Mouse (Mus musculus) megakaryocyte progenitor cell, adult 5-6 weeks (primary cell): ENCODE measurements around the gene Gm20388. TPM values are rescaled to one million over a fixed set of nuclear protein-coding genes. Genes with fewer than 3 reads are reported as not detected.

Experiments
- ATAC-seq: replicated peaks from 2 replicates; pipeline ENCODE4 v1.8.0; 2016; ENCODE audit warnings: mild to moderate bottlenecking, moderate TSS enrichment, inconsistent platforms; ENCODE audit not compliant: poor library complexity
- total RNA-seq, 2 experiments: library from RNA; stranded (forward) in 1 of 2; stranded (reverse) in 1 of 2; fragments of 157-497, 149-512 nt in 1 of 2; fragments of 200-1000 nt in 1 of 2; gene quantifications; 2 replicates each; pipeline versions ENCODE4 v1.2.3 to v1.2.4; 2015 to 2017

The Gm20388 gene
- total RNA-seq, 2 experiments from 2014 or later: 18.6 TPM; not detected in 1

DNA sequence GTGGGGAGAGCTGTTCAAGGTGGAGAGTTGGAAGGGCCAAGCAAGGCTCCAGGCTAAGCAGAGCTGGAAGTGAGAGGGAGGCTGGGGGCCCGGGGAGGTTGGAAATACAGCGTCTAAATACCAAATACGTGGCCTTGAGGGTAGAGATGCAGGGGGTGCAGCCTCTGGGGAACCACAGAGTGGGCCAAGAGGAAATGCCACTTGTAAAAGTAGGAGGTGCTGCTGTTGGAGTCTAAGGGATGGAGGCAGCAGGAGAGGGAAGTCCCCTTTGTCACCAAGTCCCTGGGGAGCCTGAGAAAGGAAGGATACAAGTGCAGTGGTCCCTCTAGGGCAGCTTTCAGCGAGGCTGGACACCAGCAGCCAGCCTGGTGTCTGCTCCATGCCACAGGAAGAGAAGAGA, 615.9 kb downstream of the Gm20388 start:
- 0 out of 2 replicates have a peak, but pooled peaks have one; percentile 18 for ATAC-seq

DNA sequence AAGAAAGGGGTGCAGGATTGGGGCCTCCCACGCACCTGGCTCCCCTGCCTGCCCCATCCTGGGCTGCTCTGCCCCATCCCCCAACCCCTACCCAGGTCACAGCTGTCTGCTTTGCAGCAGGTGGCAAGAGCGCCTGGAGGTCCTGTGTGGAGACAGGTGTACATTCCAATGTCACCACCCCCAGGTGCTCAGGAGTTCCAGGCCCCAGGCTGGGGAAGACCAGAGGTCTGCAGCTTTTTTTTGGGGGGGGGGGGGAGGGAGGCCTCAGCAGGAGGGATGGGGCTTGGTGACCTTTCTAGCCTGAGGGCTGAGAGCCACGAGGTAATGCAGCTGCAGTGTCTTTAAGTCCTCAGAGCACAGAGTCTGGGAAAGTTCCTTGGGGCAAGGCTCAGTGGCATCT, 617.7 kb downstream of the Gm20388 start:
- ATAC-seq: no peak

DNA sequence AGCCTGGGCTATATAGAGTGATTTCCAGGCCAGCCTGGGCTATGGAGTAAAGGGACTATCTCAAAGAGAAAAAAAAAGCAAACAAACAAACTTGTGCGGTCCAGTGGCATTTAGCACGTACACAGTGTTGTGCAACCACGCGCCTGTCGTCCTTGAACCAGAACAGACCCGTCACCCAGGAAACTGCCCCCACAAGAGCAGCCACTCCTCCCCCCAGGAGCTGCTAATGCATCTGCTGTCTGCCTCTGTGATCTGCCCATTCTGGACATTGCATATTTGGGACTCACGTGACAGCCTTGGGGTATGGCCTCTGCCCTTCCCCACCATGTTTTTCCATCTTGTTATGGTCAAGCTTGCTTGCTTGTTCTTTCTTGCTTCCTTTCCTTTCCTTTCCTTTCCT, 618.6 kb downstream of the Gm20388 start:
- ATAC-seq: peak; percentile 32

DNA sequence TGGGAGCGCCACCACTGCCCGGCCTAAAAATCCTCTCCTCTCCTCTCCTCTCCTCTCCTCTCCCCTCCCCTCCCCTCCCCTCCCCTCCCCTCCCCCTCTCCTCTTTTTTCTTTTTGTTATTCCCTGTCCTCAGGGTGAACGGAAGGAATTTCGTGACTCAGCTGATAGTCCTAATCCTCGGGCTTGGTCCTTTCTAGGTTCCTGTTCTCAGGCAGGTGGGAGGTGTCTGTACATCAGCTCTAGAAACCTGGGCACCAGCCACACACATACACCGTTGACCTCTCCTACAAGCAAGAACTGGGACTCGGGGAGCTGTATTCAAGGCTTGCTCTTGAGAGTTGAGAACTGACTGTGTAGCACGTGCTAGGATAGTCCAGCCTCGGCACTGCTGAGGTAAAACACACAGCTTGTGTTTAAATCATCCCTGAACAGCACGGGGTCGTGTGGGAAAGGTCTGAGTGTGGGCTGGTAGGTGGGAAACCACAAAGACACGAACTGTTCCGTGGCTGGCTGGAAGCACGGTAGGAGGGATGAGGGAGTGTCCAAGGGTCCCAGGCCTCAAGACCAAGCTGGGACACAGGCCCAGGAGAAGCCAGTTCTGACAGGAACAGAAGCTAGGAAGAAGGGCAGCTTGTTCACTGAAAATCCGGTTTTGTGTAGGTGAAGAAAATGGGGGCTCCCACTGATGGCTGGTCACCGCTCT, 620.5 kb downstream of the Gm20388 start:
- ATAC-seq: no peak

DNA sequence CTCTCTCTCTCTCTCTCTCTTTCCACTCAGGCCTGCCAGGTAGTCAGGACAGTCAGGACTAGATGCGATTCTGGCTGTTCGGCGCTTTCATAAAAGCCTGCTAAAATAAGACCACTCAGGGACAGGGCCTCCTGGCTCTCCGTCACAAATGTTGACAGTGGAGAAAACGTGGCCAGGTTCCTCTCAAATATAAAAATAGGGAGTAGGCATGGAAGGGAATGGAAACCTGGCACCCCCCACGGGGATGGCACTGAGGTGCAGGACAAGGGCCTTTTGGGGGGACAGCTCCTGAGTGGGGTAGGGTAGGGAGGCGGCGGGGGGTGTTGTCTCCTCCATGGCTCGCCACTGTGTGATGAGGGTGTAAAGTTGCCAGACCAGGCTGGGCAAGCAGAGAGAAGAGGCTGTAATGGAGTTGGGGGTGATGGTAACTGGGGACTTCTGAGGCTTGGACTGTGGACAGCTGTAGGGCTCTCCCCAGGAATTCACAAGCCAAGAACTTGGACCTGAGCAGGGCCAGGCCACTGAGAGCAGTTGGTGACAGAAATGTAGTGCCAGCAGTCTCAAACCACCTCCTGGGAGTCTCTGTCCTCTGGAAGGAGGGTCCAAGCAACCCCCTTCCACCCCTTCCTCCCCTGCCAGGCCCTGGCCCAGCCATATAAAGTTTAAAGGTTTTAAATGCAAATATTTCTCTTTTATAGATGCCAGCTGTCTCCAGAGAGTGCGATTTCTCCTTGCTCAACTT, 621.3 kb downstream of the Gm20388 start:
- no peak for ATAC-seq

DNA sequence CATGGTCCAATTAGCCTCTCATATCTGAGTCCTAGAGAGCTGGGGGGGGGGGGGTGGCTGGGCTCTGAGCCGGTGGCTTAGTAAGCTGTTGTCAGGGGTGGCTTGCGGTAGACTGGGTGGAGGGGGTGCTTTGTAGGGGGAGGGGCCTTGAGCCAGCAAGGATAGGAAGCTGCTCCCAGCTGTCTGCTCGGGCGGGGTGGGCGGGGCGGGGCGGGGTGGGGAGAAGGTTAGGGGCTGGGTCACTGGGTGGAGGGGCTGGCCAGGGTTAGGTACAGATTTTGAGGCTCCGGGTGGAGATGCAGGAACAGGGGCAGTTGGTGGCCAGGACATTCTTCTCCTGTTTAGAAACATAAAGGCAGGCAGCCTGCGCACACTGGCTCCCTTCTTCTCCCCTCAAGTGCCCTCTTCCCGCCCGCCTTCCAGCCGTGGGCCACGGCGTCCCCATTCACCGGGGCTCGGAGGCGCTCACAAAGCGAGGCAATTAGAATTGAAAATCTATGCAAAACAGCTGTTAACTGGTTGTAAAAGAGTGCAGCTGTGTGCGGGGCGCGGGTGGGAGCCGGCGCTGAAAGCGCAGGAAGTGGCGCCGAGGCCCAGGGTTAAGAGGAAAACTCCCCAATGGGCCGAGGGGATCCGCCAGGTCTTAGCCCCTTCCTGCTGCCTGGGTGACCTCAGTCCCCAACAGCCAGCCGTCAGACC, 622.0 kb downstream of the Gm20388 start:
- ATAC-seq: peak; percentile 19

DNA sequence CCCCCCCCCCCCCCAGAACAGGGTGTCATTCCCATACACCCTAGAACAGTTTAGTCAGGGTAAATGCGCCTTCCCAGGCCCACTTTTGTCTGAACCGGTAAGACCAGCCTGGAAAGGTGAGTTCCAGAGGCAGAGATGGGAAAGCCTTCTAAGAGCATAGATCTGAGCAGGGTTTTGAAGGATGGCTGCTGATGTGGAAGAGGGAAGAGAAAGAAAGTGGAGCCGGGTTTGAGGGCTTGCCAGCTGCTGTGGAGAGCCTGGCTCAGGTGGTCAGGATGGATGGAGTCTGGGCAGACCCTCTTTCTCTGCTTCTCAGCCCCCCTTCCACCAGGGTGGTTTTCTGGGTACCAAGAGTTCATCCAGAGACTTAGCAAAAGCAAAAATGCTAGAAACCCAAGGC, 622.7 kb downstream of the Gm20388 start:
- no peak for ATAC-seq

DNA sequence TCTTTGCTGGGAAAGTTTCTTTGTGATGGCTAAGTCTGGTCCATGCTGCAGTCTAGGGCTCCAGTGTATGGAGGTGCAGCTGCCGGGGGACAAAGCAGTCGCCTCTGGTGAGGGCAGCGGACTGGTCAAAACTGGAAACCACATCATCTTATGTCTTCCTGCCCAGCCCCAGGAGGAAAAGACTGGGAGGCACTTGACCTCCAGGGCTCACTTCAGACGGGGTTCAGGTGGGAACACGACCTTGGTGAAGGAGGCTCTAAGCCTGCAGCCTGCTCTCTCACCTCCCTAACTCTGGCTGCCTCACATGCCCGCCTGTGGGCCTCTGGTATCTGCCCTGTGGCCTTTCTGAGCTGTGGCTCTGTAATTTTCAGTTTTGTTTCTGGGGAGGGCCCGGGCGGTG, 623.4 kb downstream of the Gm20388 start:
- no peak for ATAC-seq

DNA sequence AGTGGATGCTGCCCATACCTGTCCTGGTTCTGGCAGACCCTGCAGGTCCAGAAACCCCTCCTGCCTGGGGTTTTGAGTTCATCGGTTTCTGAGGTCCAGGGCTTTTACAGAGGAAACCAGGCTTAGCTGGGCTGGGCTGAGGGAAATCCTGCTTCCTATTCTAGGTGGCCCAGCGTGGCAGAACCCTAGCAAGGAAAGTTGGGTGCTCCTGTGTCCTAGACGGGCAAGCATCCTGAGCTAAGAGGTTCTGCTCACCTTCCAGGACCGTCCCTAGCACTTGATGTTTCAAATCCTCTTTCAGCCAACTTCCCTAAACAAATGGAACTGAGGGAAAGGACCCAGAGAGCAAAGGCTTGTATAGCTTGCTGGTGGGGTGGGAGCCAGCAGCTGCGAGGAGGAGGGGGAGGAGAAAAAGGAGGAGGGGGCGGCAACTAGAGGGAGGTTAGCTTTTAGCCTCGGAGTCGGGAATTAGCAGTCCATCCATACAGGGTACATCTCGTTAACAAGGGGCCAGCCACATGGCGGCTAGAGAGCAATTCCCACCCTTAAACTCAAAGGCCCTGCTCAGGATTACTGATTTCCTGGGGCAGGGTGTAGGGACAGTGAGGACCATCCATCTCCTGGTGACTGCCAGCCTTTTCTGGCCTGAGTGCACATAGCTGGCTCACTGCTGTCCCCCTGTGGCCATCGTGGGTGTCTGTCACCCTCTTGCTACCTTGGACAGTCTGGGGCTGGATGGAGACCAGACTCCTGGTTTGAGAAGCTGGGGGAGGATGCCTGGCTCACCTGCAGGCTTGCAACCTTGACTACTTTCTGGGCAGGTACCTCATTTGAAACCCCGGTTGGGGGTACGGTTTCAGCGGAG, 624.1 kb downstream of the Gm20388 start:
- ATAC-seq: peak; percentile 43

DNA sequence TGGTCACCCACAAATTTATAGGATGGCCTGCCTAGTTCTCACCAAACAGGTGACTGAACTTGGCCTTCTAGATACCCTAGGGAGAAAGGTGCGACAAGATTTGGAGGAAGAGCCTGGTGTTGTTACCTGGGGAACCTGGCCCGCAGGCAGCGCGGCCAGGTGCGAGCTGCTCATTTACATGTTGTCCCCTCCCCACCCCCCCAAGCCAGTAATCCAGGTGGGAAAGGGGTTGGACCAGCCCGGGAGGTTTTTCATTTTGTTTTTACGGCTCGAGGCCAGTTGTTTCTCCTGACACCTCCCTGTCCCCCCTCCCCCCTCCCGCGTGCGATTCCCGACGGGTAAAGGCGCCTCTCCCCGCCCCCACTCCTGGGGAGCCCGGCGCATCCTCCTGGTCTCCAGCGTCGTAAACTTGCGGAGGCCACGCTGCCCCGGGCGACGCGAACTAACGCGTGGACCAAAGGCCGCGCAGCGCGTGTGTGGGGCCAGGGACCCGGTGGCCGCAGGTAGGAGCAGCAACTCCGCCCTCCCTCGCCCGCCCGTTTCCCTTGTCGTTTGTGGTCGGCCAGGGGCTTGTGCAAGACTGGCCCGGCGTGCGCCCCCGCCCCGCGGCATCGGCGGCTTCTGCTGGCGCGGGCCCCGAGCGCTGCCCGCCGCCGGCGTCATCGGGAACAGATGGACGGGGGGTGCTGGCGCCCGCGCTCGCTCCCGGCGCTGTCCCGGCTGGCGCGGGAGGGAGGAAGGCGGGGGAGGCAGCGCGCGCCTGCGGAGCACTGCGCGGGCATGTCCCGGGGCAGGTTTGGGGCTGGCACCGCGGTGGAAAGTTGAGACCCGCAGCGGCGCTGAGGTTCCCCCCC, 625.0 kb downstream of the Gm20388 start:
- no peak for ATAC-seq

DNA sequence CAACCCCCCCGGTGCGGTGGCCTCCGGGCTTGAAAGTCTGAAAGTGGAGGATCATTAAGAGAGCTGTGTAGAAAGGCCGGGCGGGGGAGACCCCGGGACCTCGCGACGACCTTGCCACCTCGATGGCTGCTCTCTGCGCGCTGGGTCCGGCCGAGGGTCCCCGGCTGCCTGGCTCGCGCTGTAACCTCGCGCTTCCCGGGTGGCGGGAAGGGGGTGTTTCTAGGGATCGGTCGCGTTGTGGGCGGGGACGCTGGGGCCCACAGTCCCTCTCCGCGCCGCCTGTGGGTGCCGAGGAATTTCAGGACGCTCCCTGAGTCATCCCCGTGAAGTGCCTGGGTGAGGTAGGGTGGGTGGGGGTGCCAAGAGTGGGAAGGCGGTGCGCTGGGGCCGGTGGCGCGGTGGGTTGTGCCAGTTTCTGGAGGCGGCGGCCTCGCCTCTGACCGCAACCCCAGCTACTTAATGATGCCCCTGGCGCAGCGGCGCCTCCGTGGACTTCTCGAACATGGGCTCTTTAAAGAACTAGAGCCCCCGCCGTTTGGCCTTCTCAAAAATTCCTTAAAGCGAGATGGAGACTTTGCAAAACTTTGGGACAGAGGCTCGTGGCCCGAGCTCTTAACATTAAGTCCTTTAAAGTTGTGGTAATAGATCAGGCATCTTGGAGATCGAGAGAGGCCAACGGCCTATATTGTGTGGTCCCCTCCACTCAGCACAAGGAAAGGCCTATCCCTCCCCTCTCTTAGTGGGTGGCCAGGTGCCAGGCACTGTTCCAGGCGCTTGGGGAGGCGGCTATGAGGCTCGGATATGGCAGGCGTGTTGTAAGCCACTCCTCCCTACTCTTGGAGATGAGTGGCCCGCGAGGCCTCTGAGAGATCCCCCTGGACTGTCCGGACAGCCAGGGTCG, 625.9 kb downstream of the Gm20388 start:
- peak; percentile 5 for ATAC-seq

DNA sequence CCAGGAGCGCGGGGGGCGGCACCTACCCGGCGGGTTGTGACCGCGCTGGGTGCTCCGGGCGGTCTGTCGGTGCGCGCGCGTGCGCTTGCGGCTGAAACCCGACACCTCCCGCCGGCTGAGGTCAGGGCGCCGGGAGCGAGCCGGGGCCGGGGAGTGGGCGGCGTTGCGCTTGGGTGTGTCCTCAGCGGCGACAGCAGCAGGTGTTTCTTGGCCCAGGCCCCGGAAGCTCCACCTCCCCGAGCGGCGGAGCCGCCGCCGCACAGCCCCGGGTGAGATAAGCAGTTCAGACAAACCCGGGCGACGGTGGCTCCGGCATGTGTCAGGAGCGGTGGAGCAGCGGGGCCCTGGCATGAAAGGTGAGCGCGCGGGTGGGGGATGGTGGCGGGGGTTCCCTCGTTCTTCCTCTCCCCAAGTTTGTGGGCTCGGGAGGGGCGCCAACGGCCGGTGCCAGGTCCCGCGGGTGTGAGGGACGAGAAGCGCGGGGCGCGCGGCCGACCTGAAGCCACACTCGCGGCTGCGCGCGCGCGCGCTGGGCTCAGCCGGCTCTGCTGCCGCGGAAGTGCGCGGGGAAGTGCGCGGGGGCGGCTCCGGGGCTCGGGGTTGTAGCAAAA, 626.7 kb downstream of the Gm20388 start:
- ATAC-seq: peak; percentile 25

DNA sequence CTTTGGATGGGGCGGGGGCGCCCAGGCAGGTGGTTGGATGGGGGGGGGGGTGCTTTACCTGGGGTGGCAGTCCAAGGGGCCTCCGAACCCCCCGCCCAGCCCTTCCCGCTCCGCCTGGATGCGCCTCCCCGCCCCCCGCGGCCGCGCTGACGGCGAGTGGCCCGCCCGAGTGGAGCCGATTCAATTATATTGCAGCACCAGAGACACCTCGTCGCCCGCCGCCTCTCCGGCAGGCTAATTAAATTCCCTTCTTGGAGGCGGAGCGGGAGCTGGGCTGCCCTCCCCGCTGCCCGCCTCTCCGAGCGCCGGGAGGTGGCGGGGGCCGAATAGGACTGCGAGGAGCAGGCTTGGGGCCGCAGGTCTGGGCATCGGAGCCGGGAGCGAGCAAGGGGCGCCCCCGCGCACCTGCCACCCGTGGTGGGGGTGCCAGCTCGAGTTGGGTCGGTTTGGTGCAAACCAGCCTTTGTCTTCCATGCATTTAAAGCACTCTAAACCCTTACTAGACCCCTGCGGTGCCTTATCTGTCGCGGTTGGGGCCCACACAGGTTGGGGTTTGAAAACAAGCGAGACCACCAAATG, 627.3 kb downstream of the Gm20388 start:
- ATAC-seq: no peak

DNA sequence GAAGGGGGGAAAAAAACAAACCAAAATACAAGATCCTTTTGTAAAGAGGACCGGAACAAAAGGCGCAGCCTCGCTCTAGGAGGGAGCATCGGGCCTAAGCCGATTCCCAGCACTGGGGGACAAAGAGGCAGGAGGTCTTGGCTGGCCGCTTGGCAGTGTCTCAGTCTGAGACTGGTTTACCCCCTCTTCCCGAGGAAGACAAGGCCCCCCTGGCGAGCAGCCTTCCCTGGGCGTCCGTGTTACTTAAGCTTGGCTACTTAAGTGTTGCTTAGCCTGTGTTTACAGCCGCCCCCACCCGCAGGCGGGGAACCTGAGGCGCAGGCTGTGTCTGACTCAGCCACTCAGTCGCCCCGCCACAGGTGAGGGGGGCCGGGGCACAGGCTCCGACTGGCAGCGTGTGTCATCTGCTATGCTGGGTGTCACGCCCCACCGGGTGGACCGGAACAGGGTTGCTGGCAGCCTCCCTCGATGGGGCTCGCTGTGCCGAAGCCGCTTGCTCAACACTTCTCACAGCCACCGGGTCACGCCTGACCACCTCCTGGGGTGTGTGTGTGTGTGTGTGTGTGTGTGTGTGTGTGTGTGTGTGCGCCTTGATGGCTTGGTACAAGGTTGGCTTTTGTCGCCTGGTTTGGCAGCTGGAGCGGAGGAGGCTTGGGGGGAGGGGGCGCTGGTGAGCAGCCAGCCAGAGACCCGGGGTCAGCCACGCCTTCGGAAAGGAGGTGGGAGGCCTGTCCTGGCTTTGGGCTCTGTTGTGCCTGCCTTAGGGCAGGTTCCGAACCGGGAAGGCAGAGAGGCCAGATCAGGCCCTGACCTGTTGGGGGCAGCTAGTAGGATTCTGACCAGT, 628.0 kb downstream of the Gm20388 start:
- peak; percentile 29 for ATAC-seq

DNA sequence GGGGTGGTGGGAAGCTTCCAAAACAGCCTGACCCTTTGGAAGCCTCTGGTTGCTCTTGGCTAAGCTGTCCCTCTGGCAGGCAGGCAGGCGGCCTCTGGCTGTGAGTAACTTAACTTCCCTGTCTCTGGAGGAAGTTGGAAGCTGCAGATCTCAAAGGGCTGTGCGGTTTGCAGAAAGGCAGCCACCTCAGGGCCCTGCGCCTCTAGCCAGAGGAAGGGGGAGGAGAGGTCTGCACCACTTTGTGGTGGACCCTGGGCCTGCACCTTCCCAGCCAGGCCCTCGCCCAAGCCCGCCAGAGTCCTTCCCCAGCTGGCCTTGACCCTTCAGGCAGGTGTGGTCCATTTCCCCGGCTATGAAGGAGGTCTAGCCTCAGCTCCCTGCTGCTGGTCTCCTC, 628.7 kb downstream of the Gm20388 start:
- ATAC-seq: peak; percentile 15

DNA sequence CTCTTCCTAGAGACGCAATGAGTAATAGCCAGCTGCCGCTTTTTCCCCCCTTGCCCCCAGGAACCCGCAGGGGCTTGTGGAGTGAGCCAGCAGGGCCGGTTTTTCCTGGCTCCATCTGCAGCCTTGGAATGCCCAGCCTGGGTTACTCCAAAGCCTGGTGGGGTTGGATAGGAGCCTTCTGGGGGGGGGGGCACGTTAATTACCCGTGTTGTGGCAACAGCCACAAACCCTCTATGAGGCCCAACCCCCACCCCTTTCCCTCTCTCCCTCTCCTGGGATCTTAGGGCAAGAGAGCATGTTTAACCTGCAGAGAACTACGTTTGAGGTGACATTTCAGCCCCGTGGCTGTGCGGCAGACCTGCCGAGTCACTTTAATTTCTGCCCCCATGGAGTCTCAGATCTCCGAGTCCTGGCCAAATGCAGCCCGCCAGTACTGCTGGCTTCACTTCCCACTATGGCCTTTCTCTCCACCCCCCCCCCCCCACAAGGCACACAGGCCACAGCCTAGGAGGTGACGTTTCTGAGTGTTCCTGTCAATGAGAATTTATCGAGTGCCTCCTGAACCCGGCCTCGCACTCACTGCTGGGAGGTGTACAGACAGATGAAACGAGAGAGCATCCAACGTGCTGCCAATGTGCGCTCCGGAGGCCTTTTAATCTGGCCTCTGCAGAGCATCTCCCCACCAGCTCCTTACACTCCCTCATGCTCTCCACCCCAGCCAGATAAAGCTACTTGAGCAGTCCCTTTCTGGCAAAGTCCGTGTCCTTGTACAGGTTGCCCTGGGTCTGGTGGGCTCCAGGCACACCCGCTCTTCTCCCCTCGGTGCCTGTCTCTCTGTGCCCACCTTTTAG, 629.4 kb downstream of the Gm20388 start:
- ATAC-seq: peak; percentile 38
